Comparison of ENCODE assay signal across 8 mouse cellular contexts in genomic region chr8:82689322-82689721, GRCm38 (mm10).
A peak's percentile ranks its signal among the peaks of the same experiment; 100 is the strongest.
DNase-seq lines count a peak whose midpoint lies in the region; ATAC-seq lines count a peak whose summit lies in the region.

No protein-coding gene starts in this region.

- H3K4me2 ChIP-seq in neural tube, embryonic 15.5 days, result no peak overlapping the region
- H3K4me2 ChIP-seq in forebrain, embryonic 14.5 days (ENCODE audit: low read length), result no peak overlapping the region

- intact Hi-C loops in left cerebral cortex, postnatal 36 days (cut with DNase I), result no loop called here

- H3K9me3 ChIP-seq in neural tube, embryonic 15.5 days (replicated peaks), result no peaks in the 10 kb centered on the region
- H3K9me3 ChIP-seq in forebrain, embryonic 14.5 days (replicated peaks; ENCODE audit: control insufficient read depth, low read length), result no peaks in the 10 kb centered on the region

- no peaks in the 10 kb centered on the region for H3K36me3 ChIP-seq in neural tube, embryonic 15.5 days
- H3K36me3 ChIP-seq in forebrain, embryonic 14.5 days (ENCODE audit: control insufficient read depth, insufficient read depth, low read length), result no peaks in the 10 kb centered on the region

- H3K27me3 ChIP-seq in neural tube, embryonic 15.5 days (replicated peaks), result no peaks in the 10 kb centered on the region
- H3K27me3 ChIP-seq in forebrain, embryonic 14.5 days (replicated peaks; ENCODE audit: control insufficient read depth, insufficient read depth, low read length), result no peaks in the 10 kb centered on the region

- H3K9ac ChIP-seq in neural tube, embryonic 15.5 days (replicated peaks), result no peak overlapping the region
- H3K9ac ChIP-seq in forebrain, embryonic 14.5 days (ENCODE audit: low read length), result no peak overlapping the region

- no peak overlapping the region for H3K27ac ChIP-seq in neural tube, embryonic 15.5 days (replicated peaks)
- H3K27ac ChIP-seq in forebrain, embryonic 14.5 days (ENCODE audit: low read depth, low read length), result no peak overlapping the region

- no peaks in the 10 kb centered on the region for H3K4me1 ChIP-seq in neural tube, embryonic 15.5 days
- H3K4me1 ChIP-seq in forebrain, embryonic 14.5 days (ENCODE audit: control insufficient read depth, insufficient read depth, low read length), result no peaks in the 10 kb centered on the region

- no peak overlapping the region for H3K4me3 ChIP-seq in neural tube, embryonic 15.5 days (replicated peaks)
- H3K4me3 ChIP-seq in forebrain, embryonic 14.5 days (ENCODE audit: low read depth, low read length), result no peak overlapping the region

- ATAC-seq in neural tube, embryonic 15.5 days (ENCODE audit: low FRiP score), result no peak; the same call in 1 of the 2 replicates
- ATAC-seq in forebrain, embryonic 14.5 days, result peak; percentile 62; the same call in 1 of the 2 replicates

- 61% methylated on average over 3 of the region's 3 CpGs for WGBS in neural tube, embryonic 15.5 days
- WGBS in forebrain, embryonic 14.5 days, result 60% methylated on average over 3 of the region's 3 CpGs

- DNase-seq in neural tube, embryonic 10.5 days (ENCODE audit: extremely low spot score, low spot score), result peak; percentile 22
- peak; percentile 49 to 70 for DNase-seq in adrenal gland, postnatal 36 days
- DNase-seq in forebrain, embryonic 14.5 days (ENCODE audit: low spot score), result peak; percentile 59
- DNase-seq in kidney, adult 11 months, result peak; percentile 28
- DNase-seq in left cerebral cortex, postnatal 36 days (ENCODE audit: low spot score in 2 of 2), result peak; percentile 19 to 21
- DNase-seq in retina, embryonic 14.5 days (ENCODE audit: low spot score), result peak; percentile 52
- no peak for DNase-seq in thymus, postnatal 14 days
